Mouse (Mus musculus): ENCODE results near the gene Mical2. TPM values are rescaled to one million over a fixed set of nuclear protein-coding genes. Genes with fewer than 3 reads are reported as not detected.

Mical2 gene
- total and polyA plus RNA-seq, 3 experiments: not detected

GRCm38 (mm10) chr7:112245839-112246438, 20.3 kb downstream of the Mical2 start:
- H3K9ac ChIP-seq (ENCODE audit: insufficient read depth, low read depth): no peak overlapping the region
- TF ChIP-seq JUND (conservative IDR thresholded peaks at IDR 0.05; ENCODE audit: low read depth, low read length) (no peak), TCF12 (IDR thresholded peaks at IDR 0.05; ENCODE audit: low read depth, low read length) (no peak), IRF4 (IDR thresholded peaks at IDR 0.05; ENCODE audit: low read depth, low read length) (no peak), CTCF (conservative IDR thresholded peaks at IDR 0.05 in 1 of 2, IDR thresholded peaks at IDR 0.05 in 1 of 2; ENCODE audit: low read depth in 2 of 2, low read length in 2 of 2) (no peak), KAT2A (IDR thresholded peaks at IDR 0.05; ENCODE audit: insufficient replicate concordance, low read length) (no peak), ZKSCAN1 (IDR thresholded peaks at IDR 0.05; ENCODE audit: borderline replicate concordance, low read depth, low read length) (no peak), USF1 (IDR thresholded peaks at IDR 0.05; ENCODE audit: low read depth, low read length) (no peak), SIN3A (IDR thresholded peaks at IDR 0.05; ENCODE audit: low read length) (no peak), NRF1 (IDR thresholded peaks at IDR 0.05; ENCODE audit: low read depth, low read length) (no peak), TBP (conservative IDR thresholded peaks at IDR 0.05; ENCODE audit: low read depth, low read length) (no peak), MEF2A (IDR thresholded peaks at IDR 0.05; ENCODE audit: borderline replicate concordance, low read depth, low read length) (no peak), USF2 (conservative IDR thresholded peaks at IDR 0.05; ENCODE audit: low read depth, low read length) (no peak)
- H3K4me3 ChIP-seq (replicated peaks in 1 of 3; ENCODE audit: low read depth in 2 of 3, low read length in 2 of 3, poor library complexity in 1 of 3): no peak overlapping the region
- H3K4me2 ChIP-seq (ENCODE audit: insufficient read depth, low read depth, poor library complexity, severe bottlenecking): no peak overlapping the region
- no peak for DNase-seq (ENCODE audit: extremely low read depth)
- H3K79me2 ChIP-seq (replicated peaks; ENCODE audit: control insufficient read depth, extremely low read depth, insufficient read depth, poor library complexity, severe bottlenecking): no peaks in the 10 kb centered on the region
- H3K9me3 ChIP-seq (replicated peaks; ENCODE audit: low read length): peaks cover 5% of the 10 kb centered on the region
- no peak overlapping the region for H3K27ac ChIP-seq (ENCODE audit: insufficient read depth, low read depth)
- peaks cover 96% of the 10 kb centered on the region for H3K27me3 ChIP-seq (replicated peaks)
- dilution Hi-C loops (cut with MboI; ENCODE audit: extremely low pct_ligation_motif_present, extremely low pct_unique_long_range_greater_than_20kb, low sequenced_read_pairs): no loop called here
- in situ Hi-C loops (cut with MboI; ENCODE audit: low pct_ligation_motif_present, low pct_unique_long_range_greater_than_20kb, low sequenced_read_pairs): no loop called here
- H3K4me1 ChIP-seq (ENCODE audit: control insufficient read depth in 1 of 2, insufficient read depth in 2 of 2): peaks cover 8 to 16% of the 10 kb centered on the region in 2 experiments
- H3K36me3 ChIP-seq (replicated peaks in 1 of 2; ENCODE audit: control insufficient read depth in 1 of 2, insufficient read depth in 1 of 2, low read length in 1 of 2): no peaks in the 10 kb centered on the region

GRCm38 (mm10) chr7:112246442-112246841, 20.8 kb downstream of the Mical2 start:
- peaks cover 96% of the 10 kb centered on the region for H3K27me3 ChIP-seq (replicated peaks)
- no peak overlapping the region for H3K27ac ChIP-seq (ENCODE audit: insufficient read depth, low read depth)
- no peaks in the 10 kb centered on the region for H3K36me3 ChIP-seq (replicated peaks in 1 of 2; ENCODE audit: control insufficient read depth in 1 of 2, insufficient read depth in 1 of 2, low read length in 1 of 2)
- TF ChIP-seq ZKSCAN1 (IDR thresholded peaks at IDR 0.05; ENCODE audit: borderline replicate concordance, low read depth, low read length) (no peak), MXI1 (IDR thresholded peaks at IDR 0.05; ENCODE audit: low read depth, low read length) (no peak), TBP (conservative IDR thresholded peaks at IDR 0.05; ENCODE audit: low read depth, low read length) (no peak), MAZ (IDR thresholded peaks at IDR 0.05; ENCODE audit: low read depth, low read length) (no peak)
- no peaks in the 10 kb centered on the region for H3K79me2 ChIP-seq (replicated peaks; ENCODE audit: control insufficient read depth, extremely low read depth, insufficient read depth, poor library complexity, severe bottlenecking)
- peaks cover 8 to 16% of the 10 kb centered on the region in 2 experiments for H3K4me1 ChIP-seq (ENCODE audit: control insufficient read depth in 1 of 2, insufficient read depth in 2 of 2)
- H3K4me3 ChIP-seq (replicated peaks in 1 of 3; ENCODE audit: low read depth in 2 of 3, low read length in 2 of 3, poor library complexity in 1 of 3): no peak overlapping the region
- dilution Hi-C loops (cut with MboI; ENCODE audit: extremely low pct_ligation_motif_present, extremely low pct_unique_long_range_greater_than_20kb, low sequenced_read_pairs): no loop called here
- in situ Hi-C loops (cut with MboI; ENCODE audit: low pct_ligation_motif_present, low pct_unique_long_range_greater_than_20kb, low sequenced_read_pairs): no loop called here
- H3K4me2 ChIP-seq (ENCODE audit: insufficient read depth, low read depth, poor library complexity, severe bottlenecking): no peak overlapping the region
- H3K9ac ChIP-seq (ENCODE audit: insufficient read depth, low read depth): no peak overlapping the region
- H3K9me3 ChIP-seq (replicated peaks; ENCODE audit: low read length): peaks cover 5% of the 10 kb centered on the region
- no peak for DNase-seq (ENCODE audit: extremely low read depth)

All from CH12.LX (cell line).